Mouse (Mus musculus): Measurements from ENCODE around the gene Itga11.

The Itga11 gene

GRCm38 (mm10) chr9:62684311-62684710 is 6.7 kb downstream of the Itga11 start:
- no peak for DNase-seq (ENCODE audit: low spot score in 2 of 2)

GRCm38 (mm10) chr9:62689748-62690147 is 12.1 kb downstream of the Itga11 start:
- no peak for DNase-seq (ENCODE audit: low spot score in 2 of 2)

GRCm38 (mm10) chr9:62694054-62694453 is 16.4 kb downstream of the Itga11 start:
- no peak for DNase-seq (ENCODE audit: low spot score in 2 of 2)

- DNase-seq (ENCODE audit: low spot score in 2 of 2) = no peak
Measured at GRCm38 (mm10) chr9:62695210-62695609, 17.6 kb downstream of the Itga11 start.

- no peak for DNase-seq (ENCODE audit: low spot score in 2 of 2)
Measured at GRCm38 (mm10) chr9:62696799-62697198, 19.2 kb downstream of the Itga11 start.

GRCm38 (mm10) chr9:62707267-62707666 is 29.6 kb downstream of the Itga11 start:
- DNase-seq (ENCODE audit: low spot score in 2 of 2) = no peak

GRCm38 (mm10) chr9:62707870-62708269 is 30.2 kb downstream of the Itga11 start:
- no peak for DNase-seq (ENCODE audit: low spot score in 2 of 2)

- DNase-seq (ENCODE audit: low spot score in 2 of 2) = no peak
Measured at GRCm38 (mm10) chr9:62709983-62710382, 32.4 kb downstream of the Itga11 start.

- no peak for DNase-seq (ENCODE audit: low spot score in 2 of 2)
Measured at GRCm38 (mm10) chr9:62712374-62712773, 34.7 kb downstream of the Itga11 start.

- no peak for DNase-seq (ENCODE audit: low spot score in 2 of 2)
Measured at GRCm38 (mm10) chr9:62713040-62713439, 35.4 kb downstream of the Itga11 start.

GRCm38 (mm10) chr9:62714336-62714735 is 36.7 kb downstream of the Itga11 start:
- no peak for DNase-seq (ENCODE audit: low spot score in 2 of 2)

GRCm38 (mm10) chr9:62717982-62718381 is 40.4 kb downstream of the Itga11 start:
- no peak for DNase-seq (ENCODE audit: low spot score in 2 of 2)

- DNase-seq (ENCODE audit: low spot score in 2 of 2) = no peak
Measured at GRCm38 (mm10) chr9:62721791-62722190, 44.2 kb downstream of the Itga11 start.

- no peak for DNase-seq (ENCODE audit: low spot score in 2 of 2)
Measured at GRCm38 (mm10) chr9:62722716-62723115, 45.1 kb downstream of the Itga11 start.

- DNase-seq (ENCODE audit: low spot score in 2 of 2) = no peak
Measured at GRCm38 (mm10) chr9:62724175-62724574, 46.5 kb downstream of the Itga11 start.

GRCm38 (mm10) chr9:62725247-62725646 is 47.6 kb downstream of the Itga11 start:
- no peak for DNase-seq (ENCODE audit: low spot score in 2 of 2)

- DNase-seq (ENCODE audit: low spot score in 2 of 2) = no peak
Measured at GRCm38 (mm10) chr9:62726472-62726871, 48.8 kb downstream of the Itga11 start.

GRCm38 (mm10) chr9:62744558-62745275 is 67.1 kb downstream of the Itga11 start:
- DNase-seq (ENCODE audit: low spot score in 2 of 2) = peak in 1 of 2 experiments; percentile 8

GRCm38 (mm10) chr9:62746646-62747045 is 69.0 kb downstream of the Itga11 start:
- no peak for DNase-seq (ENCODE audit: low spot score in 2 of 2)

- no peak for DNase-seq (ENCODE audit: low spot score in 2 of 2)
Measured at GRCm38 (mm10) chr9:62749666-62750065, 72.0 kb downstream of the Itga11 start.

- no peak for DNase-seq (ENCODE audit: low spot score in 2 of 2)
Measured at GRCm38 (mm10) chr9:62750381-62750780, 72.8 kb downstream of the Itga11 start.

GRCm38 (mm10) chr9:62758288-62758687 is 80.7 kb downstream of the Itga11 start:
- DNase-seq (ENCODE audit: low spot score in 2 of 2) = no peak

GRCm38 (mm10) chr9:62759601-62760000 is 82.0 kb downstream of the Itga11 start:
- DNase-seq (ENCODE audit: low spot score in 2 of 2) = no peak

- DNase-seq (ENCODE audit: low spot score in 2 of 2) = no peak
Measured at GRCm38 (mm10) chr9:62763478-62763877, 85.9 kb downstream of the Itga11 start.
